Mouse (Mus musculus) adipocyte (in vitro differentiated cells): ENCODE measurements around the gene Gm9573.

Experiments used
- DNase-seq: peaks from one replicate; pipeline ENCODE4 v3.0.0-alpha.2; 2016; ENCODE audit warnings: low spot score

The Gm9573 gene

DNA sequence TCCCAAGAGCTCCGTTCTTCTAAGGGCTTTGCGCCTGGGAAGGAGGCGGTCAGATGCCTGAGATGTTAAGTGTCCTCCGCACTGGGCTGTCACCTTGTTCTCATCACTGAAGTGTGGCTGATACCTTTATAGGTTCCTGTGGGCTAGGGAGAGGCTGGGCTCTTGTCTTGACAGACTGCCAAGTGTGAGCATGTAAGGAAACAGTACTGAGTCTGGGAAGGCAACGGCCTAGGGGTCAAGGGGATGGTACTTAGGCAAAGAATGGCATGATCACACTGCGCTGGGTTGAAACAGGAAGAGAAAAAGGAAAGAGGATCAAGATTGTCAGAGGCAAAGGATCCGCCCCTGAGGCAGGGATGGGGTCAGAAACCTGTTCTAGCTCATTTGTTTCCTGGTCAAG lies at the start of gene Gm9573:
Gm9573 (minus strand) TSS at position 101 of the 400 bp plus-strand sequence.
- DNase-seq, result no peak

DNA sequence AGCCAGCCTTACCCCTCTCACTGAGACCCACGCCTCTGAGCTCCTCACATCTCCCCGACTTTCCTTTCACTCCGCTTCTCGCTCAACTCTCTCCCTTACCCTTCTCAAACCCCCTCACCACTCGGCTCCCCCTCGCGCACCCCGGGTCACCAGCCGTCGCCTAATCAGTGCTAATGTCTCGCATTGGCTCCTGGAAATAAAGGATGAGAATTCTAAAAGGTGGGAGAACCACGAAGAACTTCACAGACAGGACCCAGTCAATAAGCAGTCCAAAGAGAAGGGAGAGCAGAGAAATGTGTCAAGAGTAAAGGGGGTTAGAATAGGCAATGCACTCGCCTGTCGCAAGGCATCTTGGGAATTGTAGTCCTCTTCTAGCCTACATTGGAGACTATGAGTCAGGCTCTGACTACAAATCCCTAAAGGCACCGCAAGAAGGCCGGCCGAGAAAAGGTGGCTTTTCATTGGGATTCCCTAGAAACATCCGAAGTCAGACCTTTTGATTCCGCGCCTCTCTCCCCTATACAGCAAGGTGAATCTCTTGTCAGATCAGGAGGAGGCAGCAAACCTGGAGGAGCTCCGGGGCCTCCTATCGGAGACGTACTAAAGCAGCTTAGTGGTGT lies 47.1 kb upstream of the Gm9573 start, which contains the start of gene Gtf2h4:
Gtf2h4 (minus strand) TSS at position 324 of the 620 bp plus-strand sequence.
- peak; percentile 98 for DNase-seq

DNA sequence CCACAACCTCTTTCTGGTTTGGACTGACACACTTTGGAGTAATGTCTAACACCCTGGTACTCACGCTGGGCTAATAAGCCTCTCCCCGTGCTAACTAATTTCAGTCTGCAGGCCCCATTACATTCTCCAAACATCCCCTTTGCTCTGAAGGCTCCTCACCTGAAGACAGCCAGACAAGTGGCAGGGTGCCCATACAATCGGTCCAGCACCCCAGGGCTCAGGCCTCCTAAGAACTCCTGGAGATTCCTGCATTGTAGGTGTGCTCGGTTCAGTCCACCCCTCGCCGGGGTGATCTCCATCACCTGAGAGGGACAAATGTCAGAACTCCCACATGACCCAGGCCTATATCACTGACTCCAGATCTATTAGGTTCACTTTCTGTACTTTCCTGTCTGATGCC lies 46.1 kb upstream of the Gm9573 start:
- no peak for DNase-seq

DNA sequence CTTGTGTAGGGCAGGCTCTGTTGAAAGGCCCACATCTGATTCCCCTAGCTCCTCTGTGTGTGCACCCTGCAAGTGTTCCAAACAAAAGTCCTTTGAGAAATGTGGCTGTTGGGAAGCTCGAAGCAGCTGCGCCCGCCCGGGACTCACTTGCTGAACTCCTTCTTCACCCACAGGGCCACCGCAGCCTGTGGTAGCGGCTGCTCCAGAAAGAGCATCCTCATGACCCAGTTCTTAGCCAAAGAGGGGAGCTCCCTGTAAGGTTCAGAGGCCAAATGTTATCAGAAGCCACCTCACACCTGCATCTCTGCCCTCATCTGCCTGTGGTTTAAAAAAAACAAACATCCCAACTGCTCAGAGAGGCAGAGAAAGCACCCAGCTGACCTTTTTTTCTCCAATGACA lies 45.4 kb upstream of the Gm9573 start:
- DNase-seq, result no peak

DNA sequence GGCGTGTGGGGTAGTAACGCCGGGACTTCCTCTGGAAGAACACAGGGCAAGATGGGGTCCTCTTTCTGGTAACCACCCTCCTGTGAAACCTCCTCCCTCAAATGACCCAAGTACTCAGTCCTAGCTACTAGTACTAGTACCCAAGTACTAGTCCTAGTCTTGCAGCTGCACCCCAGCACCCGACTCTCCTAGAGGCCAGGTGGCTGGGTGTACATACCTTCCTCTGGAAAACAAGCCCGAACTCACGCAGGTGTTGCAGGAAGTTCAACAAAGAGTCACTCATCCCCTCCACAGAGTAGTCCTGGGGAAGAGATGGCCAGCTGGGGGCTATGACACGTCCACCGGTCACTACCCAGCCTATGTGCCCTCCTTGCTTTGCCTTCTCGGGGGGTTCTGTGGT lies 43.3 kb upstream of the Gm9573 start:
- no peak for DNase-seq

DNA sequence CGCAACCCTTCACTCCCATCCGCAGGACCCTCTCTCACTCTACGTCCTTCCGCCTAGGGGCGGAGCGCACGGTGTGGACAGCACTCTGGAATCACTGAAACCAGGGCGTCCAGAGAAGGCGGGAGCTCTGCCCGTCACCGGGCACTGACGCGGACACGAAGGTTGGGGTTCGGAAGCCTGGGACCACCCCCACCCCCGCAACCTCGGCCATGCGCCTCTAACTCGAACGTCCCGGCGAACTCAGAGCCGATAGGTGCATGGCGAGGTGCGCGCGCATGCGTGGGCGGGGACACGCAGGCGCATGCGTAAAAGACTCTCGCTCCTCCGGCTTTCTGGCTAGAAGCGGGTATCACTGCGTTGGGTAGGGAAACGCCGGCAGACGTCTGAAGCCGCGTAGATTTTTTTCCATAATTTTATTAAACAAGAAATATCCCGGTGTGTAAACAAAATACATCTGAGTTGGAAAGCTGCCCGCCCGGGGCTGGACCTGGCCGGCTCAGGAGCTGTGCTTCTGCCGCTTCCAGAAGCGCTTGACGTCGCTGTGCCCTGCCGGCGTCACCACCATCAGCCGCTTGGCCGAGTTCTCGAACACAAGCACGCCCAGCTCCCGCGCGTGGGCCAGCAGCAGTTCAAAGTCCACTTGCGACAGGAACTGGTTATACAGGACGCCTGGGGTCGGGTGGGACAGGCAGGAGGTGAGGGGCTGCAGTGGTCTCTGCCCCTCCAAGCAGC lies 41.1 kb upstream of the Gm9573 start, which contains the start of gene Vars2:
Vars2 (minus strand) TSS at position 259 of the 732 bp plus-strand sequence.
- DNase-seq, result peak; percentile 94

DNA sequence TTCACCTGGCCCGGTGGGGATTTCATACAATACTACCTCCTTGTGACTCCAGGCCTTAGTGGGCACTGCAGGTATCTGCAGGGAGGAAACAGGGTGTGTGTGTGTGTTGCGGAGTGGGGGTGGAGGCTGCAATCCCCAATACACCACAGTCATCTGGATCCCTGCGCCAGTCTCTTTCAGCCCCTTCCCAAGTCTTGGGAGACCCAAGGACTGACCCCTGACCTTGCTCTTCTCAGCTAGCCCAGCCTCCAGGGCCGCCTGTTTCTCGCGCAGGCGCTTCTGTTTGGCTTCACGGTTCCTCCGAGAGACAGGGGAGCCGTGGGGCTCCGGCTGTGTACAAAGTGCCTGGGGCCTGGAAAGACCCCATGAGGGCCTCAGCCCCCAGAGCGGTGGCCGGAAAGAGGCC lies 40.4 kb upstream of the Gm9573 start:
- no peak for DNase-seq

DNA sequence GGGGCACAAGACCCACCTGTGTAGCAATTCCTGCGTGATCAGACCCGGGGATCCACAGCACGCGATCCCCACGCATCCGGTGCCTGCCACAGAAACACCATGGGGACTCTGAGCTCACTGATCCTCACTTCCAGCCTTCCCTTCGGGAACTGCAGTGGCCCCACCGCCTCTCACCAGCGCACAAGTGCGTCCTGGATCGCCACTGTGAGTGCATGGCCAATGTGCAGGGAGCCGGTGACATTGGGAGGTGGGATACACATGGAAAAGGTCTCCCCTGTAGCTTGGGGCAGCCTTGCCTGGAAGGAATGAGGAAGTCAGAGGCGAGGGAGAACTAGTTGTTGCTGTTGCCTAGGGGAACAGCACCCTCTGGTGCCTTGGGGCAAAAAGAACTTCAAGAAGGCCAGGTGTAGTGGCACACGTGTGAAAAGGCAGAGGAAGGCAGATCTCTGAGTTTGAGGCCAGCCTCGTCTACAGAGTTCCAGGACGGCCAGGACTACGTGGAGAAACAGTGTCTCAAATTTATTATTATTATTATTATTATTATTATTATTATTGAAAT lies 39.6 kb upstream of the Gm9573 start:
- DNase-seq, result peak; percentile 33

DNA sequence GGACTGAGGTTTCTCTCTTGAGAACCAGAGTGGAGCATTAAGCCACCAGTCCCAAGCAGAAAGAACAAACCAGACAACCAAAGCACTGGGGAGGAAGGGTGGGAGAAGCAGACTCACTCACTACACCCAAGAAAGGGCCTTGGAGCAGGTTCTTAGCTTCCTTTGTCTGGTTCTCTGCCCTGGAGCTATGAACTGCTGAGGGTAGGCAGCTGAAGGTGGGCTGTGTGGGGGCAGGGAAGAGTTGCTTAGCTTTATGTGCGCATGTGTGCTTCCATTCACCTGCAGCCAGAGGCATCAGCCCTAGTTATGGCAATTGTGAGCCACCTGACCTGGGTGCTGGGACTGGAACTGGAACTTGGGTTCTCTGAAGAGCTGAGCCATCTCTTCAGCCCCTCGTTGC lies 26.6 kb upstream of the Gm9573 start:
- DNase-seq, result no peak

DNA sequence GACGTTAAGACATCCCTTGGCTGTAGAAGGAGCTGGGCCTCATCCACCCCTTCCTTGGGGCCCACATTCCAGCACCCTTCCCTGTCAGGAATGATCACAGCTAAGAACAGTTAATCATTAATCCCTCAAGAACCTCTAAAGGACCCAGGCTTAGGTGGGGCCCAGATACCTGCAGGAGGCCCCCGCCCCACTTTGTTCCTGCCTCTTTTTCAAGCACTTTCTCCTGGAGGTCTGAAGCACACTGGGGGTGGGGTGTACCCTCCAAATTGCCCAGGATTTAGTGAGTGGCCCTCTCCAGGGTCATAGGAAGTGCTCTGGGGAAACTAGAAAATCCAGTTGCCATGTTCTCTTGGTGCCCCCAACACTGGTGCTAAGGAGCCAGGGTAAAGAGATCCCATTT lies 23.0 kb upstream of the Gm9573 start:
- no peak for DNase-seq

DNA sequence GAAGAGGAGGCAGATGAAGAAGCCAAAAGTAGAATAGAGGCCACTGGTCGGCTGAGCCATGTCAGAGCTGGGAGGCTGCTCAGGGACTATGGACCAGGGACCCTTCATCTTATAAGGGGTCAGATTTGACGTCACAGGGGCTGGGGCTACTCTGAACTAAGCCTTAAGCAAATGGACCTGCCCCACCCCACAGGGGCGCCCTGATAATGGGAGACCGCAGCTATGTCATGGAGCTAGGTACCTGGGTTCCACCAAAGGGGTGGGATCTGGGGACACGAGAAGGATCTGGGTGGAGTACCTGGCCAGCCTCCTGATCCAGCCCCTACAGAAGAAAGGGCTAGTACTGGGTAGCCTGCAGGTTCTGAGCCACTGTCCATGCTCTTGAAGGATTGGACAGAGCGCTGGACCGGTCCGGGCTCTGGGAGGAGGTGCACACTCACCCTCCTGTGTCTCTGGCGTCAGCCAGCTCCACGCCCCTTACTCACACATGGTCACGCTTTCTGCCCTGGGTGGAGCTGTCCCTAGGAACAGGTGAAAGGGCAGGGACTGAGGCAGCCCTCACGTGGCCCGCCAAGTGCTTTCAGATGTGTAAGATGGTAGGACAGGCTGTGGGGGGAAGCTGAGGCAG lies 17.3 kb upstream of the Gm9573 start, which contains the start of gene Mucl3:
Mucl3 (minus strand) TSS at position 87 of the 628 bp plus-strand sequence.
- DNase-seq, result no peak

DNA sequence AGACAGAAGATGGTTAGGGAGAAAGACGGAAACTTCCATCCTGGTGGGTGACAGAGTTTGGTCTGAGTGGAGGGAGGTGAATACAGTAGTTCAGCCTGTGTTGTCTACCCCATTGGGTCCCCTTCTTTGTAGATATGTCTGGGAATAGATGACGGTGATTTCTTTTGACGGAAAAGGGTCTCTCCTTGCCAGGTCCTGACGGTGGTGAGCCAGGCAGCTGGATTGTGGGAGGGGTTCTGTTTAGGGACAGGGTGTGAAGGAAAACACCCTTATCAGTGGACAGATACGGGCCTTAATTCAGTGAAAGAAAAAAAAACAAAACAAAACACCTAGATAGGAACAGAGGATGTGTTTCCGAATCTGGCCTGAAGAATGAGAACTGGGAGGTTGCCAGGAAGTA lies 12.9 kb upstream of the Gm9573 start:
- no peak for DNase-seq

DNA sequence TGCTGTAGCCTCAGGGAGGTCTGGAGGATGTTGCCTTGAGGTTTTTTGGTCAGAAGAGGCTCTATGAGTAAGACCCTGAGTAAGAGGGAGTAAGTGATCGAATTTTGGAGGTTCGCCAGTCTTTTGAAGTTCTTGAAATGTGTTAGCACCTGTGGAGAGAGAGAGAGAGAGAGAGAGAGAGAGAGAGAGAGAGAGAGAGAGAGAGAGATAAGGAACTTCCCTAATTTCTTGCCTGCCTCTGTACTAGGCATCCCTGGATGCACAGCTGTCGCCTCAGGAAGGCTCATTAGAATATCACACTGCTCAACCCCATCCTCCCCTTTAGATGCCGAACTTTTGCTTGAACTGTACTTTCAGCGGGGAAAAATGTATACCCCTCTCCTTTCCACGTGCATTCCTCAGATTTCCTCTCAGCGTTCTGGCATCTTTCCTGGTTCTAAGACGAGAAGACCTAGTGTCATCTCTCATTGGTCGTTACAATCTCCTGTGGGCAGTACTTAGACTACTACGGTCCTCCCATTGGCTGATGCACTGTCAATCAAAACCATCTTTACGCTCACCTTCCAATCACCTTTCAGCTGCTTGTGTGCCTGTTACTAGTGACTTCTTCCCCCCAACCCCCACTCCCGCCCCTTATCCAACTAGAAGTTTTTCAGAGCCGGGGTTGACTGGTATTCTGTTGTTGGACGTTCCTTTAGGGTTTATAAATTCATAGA lies 12.2 kb upstream of the Gm9573 start:
- no peak for DNase-seq

DNA sequence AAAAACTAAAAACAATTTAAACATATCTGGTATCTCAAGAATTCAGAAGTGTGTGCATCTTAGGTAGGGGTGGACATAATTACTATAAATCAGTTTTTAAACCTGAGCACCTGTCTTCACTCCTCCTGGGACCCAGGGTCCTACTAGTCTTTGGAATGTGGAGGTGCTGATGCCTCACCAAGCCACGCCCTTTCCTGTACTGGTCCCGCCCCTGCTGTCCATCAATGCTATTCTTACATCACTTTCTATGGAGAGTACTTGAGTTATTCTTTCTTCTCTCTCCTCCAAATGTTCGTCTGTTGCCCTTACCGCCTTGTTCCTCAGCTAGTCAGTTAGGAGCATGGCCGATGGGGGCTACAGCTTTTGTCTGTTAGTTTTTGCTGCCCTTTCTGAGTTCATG lies 9.9 kb upstream of the Gm9573 start:
- peak; percentile 23 for DNase-seq

DNA sequence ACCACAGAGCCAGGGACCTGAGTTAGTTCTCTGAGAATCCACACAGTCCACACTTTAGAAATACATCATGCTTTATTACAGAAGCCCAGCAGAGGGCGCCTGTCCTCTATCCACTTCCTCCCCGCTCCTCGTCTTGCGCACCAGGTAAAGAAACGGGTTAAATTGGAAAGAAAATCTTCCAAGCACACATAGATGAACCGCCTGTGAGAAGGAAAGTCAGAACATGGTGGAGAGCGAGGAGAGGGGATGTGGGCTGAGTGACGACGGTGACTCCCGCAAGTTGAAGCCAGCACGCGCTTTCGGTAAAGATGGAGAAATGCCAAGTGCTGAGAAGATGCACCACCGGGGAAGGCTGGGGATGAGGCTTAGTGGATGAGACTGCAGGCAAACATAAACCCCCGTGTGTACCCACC lies 9.3 kb upstream of the Gm9573 start:
- peak; percentile 79 for DNase-seq

DNA sequence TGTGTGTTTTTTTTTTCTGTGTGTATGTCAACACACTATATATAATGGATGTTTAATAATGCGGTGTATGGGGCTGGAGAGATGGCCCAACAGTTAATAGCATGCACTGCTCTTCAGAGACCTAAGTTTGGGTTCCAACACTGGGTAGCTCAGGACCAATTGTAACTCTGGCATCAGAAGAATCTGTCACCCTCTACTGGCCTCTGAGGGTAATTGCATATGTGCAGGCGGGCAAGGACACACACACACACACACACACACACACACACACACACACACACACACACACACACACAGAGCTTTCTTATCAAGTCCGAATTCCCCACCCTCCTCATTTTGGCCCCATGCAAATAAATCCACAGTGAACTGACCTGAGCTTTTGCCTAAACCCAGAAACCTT lies 8.8 kb upstream of the Gm9573 start:
- DNase-seq, result no peak

DNA sequence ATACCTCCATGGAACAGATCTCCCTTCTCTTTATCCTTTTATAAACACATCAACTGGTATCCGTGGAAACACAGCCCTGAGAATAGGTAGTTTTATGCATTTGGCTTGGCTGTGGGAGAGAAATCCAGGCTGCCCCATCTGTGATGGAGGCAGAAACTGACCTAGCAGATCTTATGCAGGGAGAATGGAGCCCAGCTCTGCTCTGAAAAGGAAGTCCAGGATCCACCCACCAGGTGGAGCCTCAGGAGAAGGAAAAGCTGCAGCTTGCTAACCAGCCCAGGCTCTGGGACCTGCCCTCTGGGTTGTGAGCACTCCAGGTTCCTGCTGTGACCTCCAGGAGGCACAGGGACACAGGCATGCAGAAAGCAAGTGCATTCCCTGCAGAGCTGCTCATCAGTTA lies 7.6 kb upstream of the Gm9573 start:
- peak; percentile 20 for DNase-seq

DNA sequence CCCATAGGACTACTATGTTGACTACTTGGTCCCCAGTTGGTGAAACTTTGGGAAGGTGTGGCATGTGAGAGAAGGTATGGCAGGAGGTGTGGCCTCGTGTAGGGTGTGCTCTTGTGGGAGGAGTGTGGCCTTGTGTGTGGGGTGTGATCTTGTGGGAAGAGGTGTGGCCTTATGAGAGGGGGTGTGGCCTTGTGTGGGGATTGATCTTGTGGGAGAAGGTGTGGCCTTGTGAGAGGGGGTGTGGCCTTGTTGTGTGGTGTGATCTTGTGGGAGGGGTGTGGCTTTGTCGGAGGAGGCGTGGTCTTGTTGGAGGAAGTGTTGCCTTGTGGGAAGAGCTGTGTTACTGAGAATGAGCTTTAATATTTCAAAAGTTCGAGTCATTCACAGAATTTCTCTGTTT lies 9.3 kb downstream of the Gm9573 start:
- no peak for DNase-seq

DNA sequence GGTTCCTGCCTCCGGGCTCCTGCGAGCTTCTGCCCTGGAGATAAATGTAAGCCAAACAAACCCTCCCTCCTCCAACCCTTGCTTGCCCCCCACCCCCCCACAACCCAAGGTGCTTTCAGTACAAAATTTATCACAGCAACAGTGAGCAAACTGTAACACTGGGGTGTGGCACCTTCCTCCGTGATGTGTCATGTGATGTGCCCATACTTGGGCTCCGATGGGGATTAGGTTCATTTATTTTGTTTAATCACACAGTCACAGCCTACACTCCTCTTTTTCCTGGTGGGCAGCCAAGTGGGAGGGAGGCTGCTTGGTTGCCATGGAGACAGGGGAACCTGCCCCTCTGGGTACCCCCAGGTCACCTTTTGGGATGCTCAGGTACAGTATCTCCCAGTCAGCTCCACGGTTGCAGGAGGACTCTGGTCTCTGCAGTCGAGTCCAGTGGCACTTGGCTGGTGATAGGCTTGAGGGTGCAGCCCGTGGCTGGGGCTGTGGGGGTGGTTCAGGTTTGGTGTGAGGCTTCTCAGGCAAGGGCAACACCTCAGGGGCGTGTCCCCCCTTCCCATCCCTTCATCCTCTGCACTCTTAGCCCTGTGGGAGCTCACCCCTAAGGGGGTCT lies 24.6 kb downstream of the Gm9573 start:
- no peak for DNase-seq

DNA sequence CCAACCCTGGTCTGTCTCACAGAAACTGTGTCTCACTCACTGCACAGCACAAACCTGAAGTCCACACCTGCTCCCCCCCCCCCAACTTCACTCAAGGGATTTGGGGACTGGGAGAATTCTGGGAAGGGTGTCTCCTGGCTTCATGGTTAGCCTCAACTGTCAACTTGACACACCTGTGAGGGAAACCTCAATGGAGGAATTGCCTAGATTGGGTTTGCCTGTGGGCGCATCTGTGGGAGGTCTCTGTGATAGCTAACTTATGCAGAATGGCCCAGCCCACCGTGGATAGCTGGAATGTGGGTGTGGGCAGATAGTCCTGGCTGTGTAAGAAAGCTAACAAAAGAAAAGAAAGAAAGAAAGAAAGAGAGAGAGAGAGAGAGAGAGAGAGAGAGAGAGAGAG lies 25.2 kb downstream of the Gm9573 start, which contains the start of gene Sfta2:
Sfta2 (plus strand) TSS at position 301 of the 400 bp plus-strand sequence.
- no peak for DNase-seq

DNA sequence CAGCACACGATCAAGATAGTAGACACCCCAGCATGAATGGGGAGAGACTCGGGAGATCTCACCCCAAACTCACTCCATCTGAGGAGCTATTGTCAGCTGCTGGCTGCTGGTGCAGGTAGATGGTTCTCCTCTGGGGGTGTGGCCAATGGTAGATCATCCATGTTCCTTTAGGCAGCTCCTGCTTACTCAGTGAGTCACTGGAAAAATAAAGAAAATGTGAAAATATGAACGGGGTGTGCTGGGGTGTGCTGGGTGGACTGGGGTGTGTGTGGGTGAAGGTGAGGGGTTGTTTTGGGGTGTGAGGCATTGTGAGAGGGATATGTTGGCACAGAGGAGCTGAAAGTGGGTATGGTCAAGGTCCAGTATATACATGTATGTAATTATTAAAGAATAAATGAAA lies 29.0 kb downstream of the Gm9573 start:
- DNase-seq, result no peak

DNA sequence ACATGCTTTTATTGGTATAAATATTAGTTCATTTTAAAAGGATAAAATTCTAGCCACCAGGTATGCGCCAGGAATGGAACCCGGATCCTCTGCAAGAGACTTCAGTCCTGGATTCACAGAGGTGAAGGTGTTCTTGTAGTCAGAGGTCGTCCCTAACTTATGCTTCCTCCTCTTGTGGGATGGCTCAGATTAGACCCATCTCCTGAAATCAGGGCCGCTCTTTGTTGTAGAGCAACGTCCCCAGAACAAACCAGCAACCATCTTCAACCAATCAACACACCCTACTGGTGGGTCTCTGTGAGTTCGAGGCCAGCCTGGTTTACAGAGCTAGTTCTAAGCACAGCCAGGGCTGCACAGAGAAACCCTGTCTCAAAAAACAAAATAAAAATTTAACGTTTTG lies 32.0 kb downstream of the Gm9573 start:
- DNase-seq, result no peak
